Mouse (Mus musculus): ENCODE results near the gene Morn1. TPM values are rescaled to one million over a fixed set of nuclear protein-coding genes. Genes with fewer than 3 reads are reported as not detected.
A peak's percentile ranks its signal among the peaks of the same experiment; 100 is the strongest.

Gene Morn1
- polyA plus RNA-seq, 1 experiment from 2014 or later: 10.7 TPM

DNA sequence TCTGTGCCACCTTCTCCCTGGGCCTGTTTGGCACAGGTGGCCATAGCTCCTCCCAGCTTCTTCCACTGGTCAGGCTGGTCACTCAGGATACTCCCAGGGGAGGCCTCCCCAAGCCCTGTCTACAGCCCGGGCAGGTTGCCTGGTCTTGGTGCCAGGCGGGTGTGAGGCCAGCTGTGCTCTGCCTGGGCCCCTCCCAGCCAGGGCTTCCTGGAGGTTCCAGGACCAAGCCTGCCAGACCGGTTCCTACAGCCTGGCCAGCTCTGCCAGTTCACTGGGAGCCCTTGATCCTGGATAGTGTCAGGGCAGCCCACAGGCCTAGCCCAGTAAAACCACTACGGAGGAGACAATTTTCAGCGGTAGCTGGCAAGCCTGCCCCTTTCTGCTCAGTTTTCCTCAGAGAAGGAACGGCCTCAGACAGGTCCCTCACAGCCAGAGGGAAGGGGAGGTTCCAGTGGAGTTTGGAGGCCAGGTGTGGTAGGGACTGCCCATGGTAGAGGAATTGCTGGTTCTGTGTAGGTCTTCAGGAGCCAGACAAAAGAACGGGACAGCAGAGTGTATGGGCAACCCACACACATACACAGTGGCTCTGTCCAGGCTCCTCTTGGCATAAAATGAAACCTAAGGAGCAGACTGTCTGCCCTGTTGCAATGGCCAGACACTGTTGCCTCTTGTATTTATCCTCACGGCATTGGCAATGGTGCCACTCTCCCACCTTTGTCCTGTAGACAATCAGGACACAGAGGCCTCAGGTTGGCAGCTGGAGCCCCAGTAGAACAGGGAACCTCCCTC, 62.7 kb downstream of the Morn1 start:
- Histone ChIP-seq H3K4me2 (ENCODE audit: low read length) (no peak overlapping the region), H3K27me3 (replicated peaks; ENCODE audit: control insufficient read depth, insufficient read depth, low read length) (no peaks in the 10 kb centered on the region), H3K9ac (replicated peaks; ENCODE audit: low read depth, low read length) (no peak overlapping the region), H3K4me3 (replicated peaks; ENCODE audit: low read length) (no peak overlapping the region), H3K9me3 (ENCODE audit: control insufficient read depth, low read length) (no peaks in the 10 kb centered on the region), H3K27ac (ENCODE audit: low read length) (no peak overlapping the region), H3K36me3 (ENCODE audit: control insufficient read depth, insufficient read depth) (no peaks in the 10 kb centered on the region), H3K4me1 (replicated peaks; ENCODE audit: control insufficient read depth, insufficient read depth, low read length) (peaks cover 22% of the 10 kb centered on the region)
- ATAC-seq: no peak
- WGBS: 78% methylated on average over 8 of the region's 8 CpGs

DNA sequence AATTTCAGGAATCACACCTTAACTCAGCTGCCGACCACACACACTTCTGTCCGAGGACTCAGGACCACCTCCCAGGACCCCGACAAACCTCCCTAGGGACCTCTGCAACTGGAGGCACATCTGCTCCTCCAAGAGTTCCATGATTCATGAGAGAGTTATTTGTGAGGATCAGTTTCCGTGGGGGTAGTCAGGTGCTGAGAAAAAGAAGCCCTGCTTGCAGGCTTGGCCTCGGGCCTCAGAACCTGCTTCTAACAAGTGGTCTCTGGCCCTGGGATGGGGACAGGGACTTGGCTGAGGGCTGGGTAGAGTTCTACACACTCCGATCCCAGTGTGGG, 63.5 kb downstream of the Morn1 start:
- no peak for ATAC-seq
- Histone ChIP-seq H3K9ac (replicated peaks; ENCODE audit: low read depth, low read length) (no peak overlapping the region), H3K27ac (ENCODE audit: low read length) (no peak overlapping the region), H3K9me3 (ENCODE audit: control insufficient read depth, low read length) (no peaks in the 10 kb centered on the region), H3K27me3 (replicated peaks; ENCODE audit: control insufficient read depth, insufficient read depth, low read length) (no peaks in the 10 kb centered on the region), H3K4me2 (ENCODE audit: low read length) (no peak overlapping the region; the same call in 1 of the 2 replicates), H3K4me3 (replicated peaks; ENCODE audit: low read length) (no peak overlapping the region), H3K36me3 (ENCODE audit: control insufficient read depth, insufficient read depth) (no peaks in the 10 kb centered on the region), H3K4me1 (replicated peaks; ENCODE audit: control insufficient read depth, insufficient read depth, low read length) (peaks cover 14% of the 10 kb centered on the region)
- 75% methylated on average over 6 of the region's 6 CpGs for WGBS

GRCm38 (mm10) chr4:155150276-155151113, 64.1 kb downstream of the Morn1 start:
- H3K9me3 ChIP-seq (ENCODE audit: control insufficient read depth, low read length): no peaks in the 10 kb centered on the region
- peaks cover 12% of the 10 kb centered on the region for H3K4me1 ChIP-seq (replicated peaks; ENCODE audit: control insufficient read depth, insufficient read depth, low read length)
- peak overlapping the region; percentile 85 for H3K4me2 ChIP-seq (ENCODE audit: low read length)
- no peak overlapping the region for H3K27ac ChIP-seq (ENCODE audit: low read length)
- H3K4me3 ChIP-seq (replicated peaks; ENCODE audit: low read length): peak overlapping the region; percentile 45
- peak overlapping the region; percentile 69 for H3K9ac ChIP-seq (replicated peaks; ENCODE audit: low read depth, low read length)
- WGBS: 7% methylated on average over 58 of the region's 73 CpGs
- ATAC-seq: peak; percentile 85
- no peaks in the 10 kb centered on the region for H3K27me3 ChIP-seq (replicated peaks; ENCODE audit: control insufficient read depth, insufficient read depth, low read length)
- H3K36me3 ChIP-seq (ENCODE audit: control insufficient read depth, insufficient read depth): no peaks in the 10 kb centered on the region

DNA sequence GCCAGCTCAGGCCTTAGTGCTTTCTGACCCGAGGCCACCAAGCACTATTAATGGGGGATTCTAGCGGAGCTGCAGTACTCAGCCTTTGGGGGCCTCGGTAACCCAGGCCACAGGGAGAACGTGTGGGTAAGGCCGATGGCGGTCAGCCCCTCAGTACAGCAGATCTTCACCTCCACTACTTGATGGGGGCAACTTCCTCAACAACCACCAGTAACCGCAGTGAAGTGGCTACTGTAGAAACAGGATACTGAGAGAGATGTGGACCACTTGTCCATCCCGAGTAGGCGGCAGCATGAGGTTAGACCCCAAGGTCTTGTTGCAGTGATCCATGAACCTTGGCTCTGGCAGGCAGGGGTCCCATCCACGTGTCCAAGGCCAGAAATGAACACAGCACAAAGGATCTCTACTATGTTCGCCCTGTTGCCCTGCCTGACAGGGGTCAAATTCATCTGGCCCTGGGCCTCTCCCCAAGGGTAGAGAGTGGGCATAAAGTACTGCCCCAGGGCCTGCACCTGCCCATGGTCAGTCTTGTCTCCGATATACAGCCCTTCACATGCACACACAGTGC, 64.9 kb downstream of the Morn1 start:
- H3K27ac ChIP-seq (ENCODE audit: low read length): no peak overlapping the region
- no peaks in the 10 kb centered on the region for H3K27me3 ChIP-seq (replicated peaks; ENCODE audit: control insufficient read depth, insufficient read depth, low read length)
- H3K9ac ChIP-seq (replicated peaks; ENCODE audit: low read depth, low read length): peak overlapping the region; percentile 69; the same call in 1 of the 2 replicates
- no peaks in the 10 kb centered on the region for H3K9me3 ChIP-seq (ENCODE audit: control insufficient read depth, low read length)
- H3K4me3 ChIP-seq (replicated peaks; ENCODE audit: low read length): peak overlapping the region; percentile 45
- 59% methylated on average over 12 of the region's 12 CpGs for WGBS
- ATAC-seq: no peak
- peaks cover 4% of the 10 kb centered on the region for H3K36me3 ChIP-seq (ENCODE audit: control insufficient read depth, insufficient read depth)
- peak overlapping the region; percentile 85 for H3K4me2 ChIP-seq (ENCODE audit: low read length)
- peaks cover 12% of the 10 kb centered on the region for H3K4me1 ChIP-seq (replicated peaks; ENCODE audit: control insufficient read depth, insufficient read depth, low read length)

GRCm38 (mm10) chr4:155151845-155152244, 65.5 kb downstream of the Morn1 start:
- Histone ChIP-seq H3K4me3 (replicated peaks; ENCODE audit: low read length) (no peak overlapping the region), H3K4me1 (replicated peaks; ENCODE audit: control insufficient read depth, insufficient read depth, low read length) (peaks cover 12% of the 10 kb centered on the region), H3K9ac (replicated peaks; ENCODE audit: low read depth, low read length) (no peak overlapping the region), H3K27me3 (replicated peaks; ENCODE audit: control insufficient read depth, insufficient read depth, low read length) (no peaks in the 10 kb centered on the region), H3K4me2 (ENCODE audit: low read length) (no peak overlapping the region), H3K9me3 (ENCODE audit: control insufficient read depth, low read length) (no peaks in the 10 kb centered on the region), H3K36me3 (ENCODE audit: control insufficient read depth, insufficient read depth) (peaks cover 10% of the 10 kb centered on the region), H3K27ac (ENCODE audit: low read length) (no peak overlapping the region)
- 81% methylated on average over 4 of the region's 4 CpGs for WGBS
- no peak for ATAC-seq

DNA sequence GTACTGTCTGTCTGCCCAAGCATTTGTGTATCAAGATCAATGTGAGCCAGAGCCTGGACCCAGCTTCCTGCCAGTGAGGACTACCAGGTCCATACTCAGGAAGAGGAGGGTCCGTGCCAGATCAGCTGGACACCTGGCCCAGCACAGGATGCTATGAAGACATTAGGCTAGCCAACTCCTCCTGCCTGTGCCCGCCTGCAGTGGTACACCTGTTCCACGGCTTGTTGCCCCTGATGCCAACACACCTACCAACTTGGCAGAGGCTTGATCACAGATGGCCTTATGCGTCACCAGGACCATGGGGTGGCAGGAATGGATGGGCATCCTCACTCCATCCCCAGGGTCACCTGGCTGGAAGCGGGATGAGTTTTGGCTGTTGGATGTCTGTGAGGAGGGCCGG, 66.1 kb downstream of the Morn1 start:
- ATAC-seq: no peak
- 91% methylated on average over 6 of the region's 6 CpGs for WGBS
- peaks cover 15% of the 10 kb centered on the region for H3K36me3 ChIP-seq (ENCODE audit: control insufficient read depth, insufficient read depth)
- H3K4me3 ChIP-seq (replicated peaks; ENCODE audit: low read length): no peak overlapping the region
- no peak overlapping the region for H3K9ac ChIP-seq (replicated peaks; ENCODE audit: low read depth, low read length)
- no peaks in the 10 kb centered on the region for H3K9me3 ChIP-seq (ENCODE audit: control insufficient read depth, low read length)
- H3K27ac ChIP-seq (ENCODE audit: low read length): no peak overlapping the region
- peaks cover 12% of the 10 kb centered on the region for H3K4me1 ChIP-seq (replicated peaks; ENCODE audit: control insufficient read depth, insufficient read depth, low read length)
- H3K27me3 ChIP-seq (replicated peaks; ENCODE audit: control insufficient read depth, insufficient read depth, low read length): no peaks in the 10 kb centered on the region
- no peak overlapping the region for H3K4me2 ChIP-seq (ENCODE audit: low read length)

- H3K27me3 ChIP-seq (replicated peaks; ENCODE audit: control insufficient read depth, insufficient read depth, low read length): no peaks in the 10 kb centered on the region
- H3K9me3 ChIP-seq (ENCODE audit: control insufficient read depth, low read length): no peaks in the 10 kb centered on the region
- WGBS: 91% methylated on average over 3 of the region's 3 CpGs
- peaks cover 12% of the 10 kb centered on the region for H3K4me1 ChIP-seq (replicated peaks; ENCODE audit: control insufficient read depth, insufficient read depth, low read length)
- no peak overlapping the region for H3K9ac ChIP-seq (replicated peaks; ENCODE audit: low read depth, low read length)
- ATAC-seq: no peak
- no peak overlapping the region for H3K27ac ChIP-seq (ENCODE audit: low read length)
- peaks cover 17% of the 10 kb centered on the region for H3K36me3 ChIP-seq (ENCODE audit: control insufficient read depth, insufficient read depth)
- no peak overlapping the region for H3K4me2 ChIP-seq (ENCODE audit: low read length)
- H3K4me3 ChIP-seq (replicated peaks; ENCODE audit: low read length): no peak overlapping the region
These were observed 67.2 kb downstream of the Morn1 start for GRCm38 (mm10) chr4:155153389-155154072.

GRCm38 (mm10) chr4:155154986-155155385, 68.6 kb downstream of the Morn1 start:
- H3K27me3 ChIP-seq (replicated peaks; ENCODE audit: control insufficient read depth, insufficient read depth, low read length): no peaks in the 10 kb centered on the region
- 88% methylated on average over 11 of the region's 11 CpGs for WGBS
- no peak overlapping the region for H3K4me2 ChIP-seq (ENCODE audit: low read length)
- no peak for ATAC-seq
- H3K36me3 ChIP-seq (ENCODE audit: control insufficient read depth, insufficient read depth): peaks cover 25% of the 10 kb centered on the region
- no peaks in the 10 kb centered on the region for H3K9me3 ChIP-seq (ENCODE audit: control insufficient read depth, low read length)
- no peak overlapping the region for H3K9ac ChIP-seq (replicated peaks; ENCODE audit: low read depth, low read length)
- no peak overlapping the region for H3K27ac ChIP-seq (ENCODE audit: low read length)
- peaks cover 12% of the 10 kb centered on the region for H3K4me1 ChIP-seq (replicated peaks; ENCODE audit: control insufficient read depth, insufficient read depth, low read length)
- H3K4me3 ChIP-seq (replicated peaks; ENCODE audit: low read length): no peak overlapping the region

GRCm38 (mm10) chr4:155156734-155157133, 70.4 kb downstream of the Morn1 start:
- Histone ChIP-seq H3K4me3 (replicated peaks; ENCODE audit: low read length) (no peak overlapping the region), H3K36me3 (ENCODE audit: control insufficient read depth, insufficient read depth) (peaks cover 25% of the 10 kb centered on the region), H3K9ac (replicated peaks; ENCODE audit: low read depth, low read length) (no peak overlapping the region), H3K4me1 (replicated peaks; ENCODE audit: control insufficient read depth, insufficient read depth, low read length) (no peaks in the 10 kb centered on the region), H3K27ac (ENCODE audit: low read length) (no peak overlapping the region), H3K4me2 (ENCODE audit: low read length) (no peak overlapping the region), H3K9me3 (ENCODE audit: control insufficient read depth, low read length) (no peaks in the 10 kb centered on the region), H3K27me3 (replicated peaks; ENCODE audit: control insufficient read depth, insufficient read depth, low read length) (no peaks in the 10 kb centered on the region)
- ATAC-seq: no peak
- 91% methylated on average over 17 of the region's 17 CpGs for WGBS
